Mouse (Mus musculus): Measurements from ENCODE around the gene Olfr311.

Gene Olfr311

GRCm38 (mm10) chr11:58890511-58890910 lies 51.5 kb downstream of the Olfr311 start:
- DNase-seq: no peak

Measured in lung, postnatal 10 days (tissue).